Mouse (Mus musculus): ENCODE results near the gene Dgkd.

DNA sequence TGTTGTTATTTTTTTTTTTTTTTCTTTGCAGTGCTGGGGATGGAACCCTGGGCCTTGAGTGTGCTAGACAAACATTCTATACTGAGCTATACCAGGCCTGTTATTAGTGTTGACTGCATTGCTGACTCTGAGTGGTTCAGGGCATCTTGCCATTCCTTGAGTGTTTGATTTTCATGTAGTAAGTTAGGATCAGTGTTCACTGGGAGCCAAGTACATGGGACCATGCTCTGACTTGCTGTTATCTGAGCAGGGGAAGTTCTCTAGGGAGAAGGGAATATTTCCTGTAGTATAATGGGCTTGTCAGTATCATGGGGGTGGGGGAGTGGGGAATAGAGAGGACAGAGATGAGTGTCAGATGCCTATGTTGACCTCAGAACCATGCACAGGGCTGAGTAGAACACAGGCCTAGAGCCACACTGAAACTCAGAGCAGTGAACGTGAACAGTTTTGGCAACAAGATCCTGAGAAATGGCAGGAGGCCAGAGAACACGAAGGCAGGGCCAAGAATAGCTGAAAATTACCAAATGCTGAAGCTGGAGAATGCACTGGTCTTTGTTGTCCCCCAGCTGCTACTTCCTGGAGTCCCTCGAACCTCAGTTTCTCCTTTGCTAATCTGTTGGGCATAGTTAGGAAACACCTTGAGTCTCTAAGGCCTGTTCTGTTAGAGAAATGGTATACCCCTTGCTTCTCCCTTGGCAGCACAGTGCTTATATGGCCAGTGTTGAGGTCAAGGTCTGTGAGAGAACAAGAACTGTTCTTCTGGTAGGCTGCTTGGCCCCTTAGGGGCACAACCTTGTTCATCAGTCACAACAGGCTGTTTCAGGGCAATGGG lies 26.6 kb downstream of the Dgkd start:
- TF ChIP-seq POLR2A (IDR thresholded peaks at IDR 0.05; ENCODE audit: low read depth, low read length) (no peak), CTCF (IDR thresholded peaks at IDR 0.05; ENCODE audit: borderline replicate concordance, insufficient read depth, low read length) (no peak)
